Mouse (Mus musculus) liver, embryonic 11.5 days (tissue): ENCODE results near the gene Trak1. TPM values are rescaled to one million over a fixed set of nuclear protein-coding genes. Genes with fewer than 3 reads are reported as not detected.

ENCODE experiments used
- ATAC-seq: fragments of 200-750 bp; cut with Nextera tagmentation; replicated peaks from 2 replicates; pipeline ENCODE4 v1.8.0; 2017; ENCODE audit warnings: moderate number of reproducible peaks, mild to moderate bottlenecking, moderate TSS enrichment, moderate library complexity; ENCODE audit not compliant: low FRiP score
- DNase-seq: peaks from one replicate; pipeline ENCODE4 v3.0.0-alpha.2; 2017; ENCODE audit warnings: low spot score
- H3K27ac ChIP-seq: fragments of 300-500 bp; sonication (generic); 2 replicates; pipeline ENCODE4 v1.5.1; 2014; ENCODE audit warnings: mild to moderate bottlenecking, low read depth, low read length, control low read depth
- H3K27me3 ChIP-seq: fragments of 300-500 bp; sonication (generic); replicated peaks from 2 replicates; pipeline ENCODE4 v1.6.1; 2014; ENCODE audit warnings: low read length, mixed read lengths; ENCODE audit not compliant: control insufficient read depth, insufficient read depth
- H3K36me3 ChIP-seq: fragments of 300-500 bp; sonication (generic); 2 replicates; pipeline ENCODE4 v1.6.1; 2014; ENCODE audit warnings: mild to moderate bottlenecking, low read length, moderate library complexity, mixed read lengths; ENCODE audit not compliant: control insufficient read depth, insufficient read depth
- H3K4me1 ChIP-seq: fragments of 300-500 bp; sonication (generic); replicated peaks from 2 replicates; pipeline ENCODE4 v1.6.1; 2014; ENCODE audit warnings: low read length, mixed read lengths; ENCODE audit not compliant: control insufficient read depth, insufficient read depth
- H3K4me2 ChIP-seq: fragments of 300-500 bp; sonication (generic); 2 replicates; pipeline ENCODE4 v1.6.1; 2014; ENCODE audit warnings: mild to moderate bottlenecking, control low read depth, moderate library complexity
- H3K4me3 ChIP-seq: fragments of 300-500 bp; sonication (generic); 2 replicates; pipeline ENCODE4 v1.5.1; 2014; ENCODE audit warnings: low read depth, low read length, control low read depth
- H3K9ac ChIP-seq: fragments of 300-500 bp; sonication (generic); 2 replicates; pipeline ENCODE4 v1.6.1; 2014; ENCODE audit warnings: low read depth, low read length, control low read depth
- H3K9me3 ChIP-seq: fragments of 300-500 bp; sonication (generic); 2 replicates; pipeline ENCODE4 v1.6.1; 2016; ENCODE audit warnings: low read length, inconsistent platforms, mixed read lengths; ENCODE audit not compliant: control insufficient read depth
- WGBS: fragments of 180-500 bp; shearing (Covaris S2); extraction: QIAGEN DNeasy Blood & Tissue Kit; methylation state at CpG from one replicate; pipeline ENCODE4 v1.1.7; 2014; 5-methylcytosine and 5-hydroxymethylcytosine counted together
- polyA plus RNA-seq: library from polyadenylated mRNA; unstranded; fragments of >200 nt; fragmentation: Nextera tagmentation; extraction: Ambion mirVana; gene quantifications from 2 replicates; pipeline ENCODE4 v1.2.1, GENCODE M21; 2014

Gene Trak1
- polyA plus RNA-seq, 1 experiment from 2014 or later: 11.2 TPM

DNA sequence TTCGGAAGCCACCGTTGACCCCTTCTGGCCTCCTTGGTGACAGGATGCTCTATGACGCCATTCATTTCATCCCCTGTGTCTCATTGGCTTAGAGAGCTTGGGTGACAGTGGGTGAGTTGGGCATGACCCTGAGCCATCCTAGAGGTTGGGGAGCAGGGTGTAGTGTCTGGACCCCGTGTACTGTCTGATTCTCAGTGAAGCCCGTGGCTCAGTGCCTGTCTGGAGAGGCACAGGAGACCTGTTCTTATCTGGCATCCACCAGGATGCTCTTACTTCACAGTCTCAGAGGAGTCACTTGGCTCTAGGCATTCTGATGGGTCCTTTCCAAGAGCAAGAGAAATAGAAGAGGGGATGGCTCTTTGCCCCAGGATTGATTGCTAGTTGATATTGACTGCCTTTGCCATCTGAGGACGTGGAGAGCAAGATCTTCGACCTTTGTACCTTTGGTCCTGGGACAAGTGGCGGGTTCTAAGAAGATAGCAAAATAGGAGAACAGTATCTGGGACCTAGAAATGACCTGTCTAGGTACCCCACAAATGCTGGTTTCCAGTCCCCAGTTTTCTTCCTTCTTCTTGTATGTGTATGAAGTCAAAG is 107.9 kb downstream of the Trak1 start:
- Histone ChIP-seq H3K4me1 (no peaks in the 10 kb centered on the region), H3K36me3 (no peaks in the 10 kb centered on the region), H3K27me3 (no peaks in the 10 kb centered on the region), H3K4me3 (no peak overlapping the region), H3K27ac (no peak overlapping the region), H3K4me2 (no peak overlapping the region), H3K9me3 (no peaks in the 10 kb centered on the region), H3K9ac (no peak overlapping the region)
- ATAC-seq: no peak
- DNase-seq: no peak
- WGBS: 86% methylated on average over 8 of the region's 8 CpGs

GRCm38 (mm10) chr9:121405792-121406191 is 108.5 kb downstream of the Trak1 start:
- 88% methylated on average over 4 of the region's 4 CpGs for WGBS
- ATAC-seq (no peak), DNase-seq (no peak)

GRCm38 (mm10) chr9:121414237-121414636 is 116.9 kb downstream of the Trak1 start:
- Histone ChIP-seq H3K4me1 (no peaks in the 10 kb centered on the region), H3K9me3 (no peaks in the 10 kb centered on the region), H3K4me2 (no peak overlapping the region), H3K36me3 (no peaks in the 10 kb centered on the region), H3K4me3 (no peak overlapping the region), H3K9ac (no peak overlapping the region), H3K27me3 (no peaks in the 10 kb centered on the region), H3K27ac (no peak overlapping the region)
- no peak for DNase-seq
- 88% methylated on average over 12 of the region's 12 CpGs for WGBS
- ATAC-seq: no peak

More at GRCm38 (mm10) chr9:121405792-121406191, 108.5 kb downstream of the Trak1 start:
- no peaks in the 10 kb centered on the region for H3K27me3 ChIP-seq
- H3K9ac ChIP-seq: no peak overlapping the region
- H3K36me3 ChIP-seq: no peaks in the 10 kb centered on the region
- no peak overlapping the region for H3K27ac ChIP-seq
- H3K4me3 ChIP-seq: no peak overlapping the region
- H3K4me1 ChIP-seq: no peaks in the 10 kb centered on the region
- H3K4me2 ChIP-seq: no peak overlapping the region
- H3K9me3 ChIP-seq: no peaks in the 10 kb centered on the region

DNA sequence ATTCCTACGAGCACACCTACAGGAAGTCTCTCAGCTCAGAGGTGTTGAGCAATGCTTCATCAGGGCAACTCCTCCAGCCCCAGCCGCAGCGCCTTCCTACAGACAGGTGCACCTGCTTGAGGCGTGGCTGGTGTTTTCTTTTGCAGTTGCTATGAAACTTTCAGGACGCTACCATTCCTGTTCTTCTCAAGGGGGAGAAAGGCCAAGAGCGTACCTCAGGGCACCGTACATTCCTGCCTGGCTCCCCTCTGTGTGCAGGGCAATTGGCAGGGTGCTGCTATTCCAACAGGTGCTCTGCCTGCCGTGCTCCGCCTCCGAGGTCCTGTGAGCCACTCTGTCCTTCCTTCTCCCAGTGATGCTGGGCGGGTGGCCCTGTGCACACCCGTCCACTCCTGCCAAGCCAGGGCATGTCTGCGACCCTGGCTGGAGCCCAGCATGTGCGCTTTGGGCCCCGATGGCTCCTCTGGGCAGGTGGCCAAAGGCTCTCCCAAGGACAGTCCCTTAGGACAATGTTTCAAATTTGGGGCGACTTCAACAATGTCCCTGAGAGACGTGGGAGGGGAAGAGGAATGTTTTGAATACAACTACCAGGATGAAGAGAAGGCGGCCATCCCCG is 118.4 kb downstream of the Trak1 start:
- no peaks in the 10 kb centered on the region for H3K4me1 ChIP-seq
- no peak overlapping the region for H3K4me3 ChIP-seq
- ATAC-seq: no peak
- H3K9me3 ChIP-seq: no peaks in the 10 kb centered on the region
- H3K4me2 ChIP-seq: no peak overlapping the region
- no peak overlapping the region for H3K9ac ChIP-seq
- no peak for DNase-seq
- H3K27ac ChIP-seq: no peak overlapping the region
- no peaks in the 10 kb centered on the region for H3K36me3 ChIP-seq
- H3K27me3 ChIP-seq: no peaks in the 10 kb centered on the region
- 85% methylated on average over 19 of the region's 19 CpGs for WGBS

GRCm38 (mm10) chr9:121416460-121416859 is 119.2 kb downstream of the Trak1 start:
- no peaks in the 10 kb centered on the region for H3K9me3 ChIP-seq
- no peaks in the 10 kb centered on the region for H3K36me3 ChIP-seq
- no peak for ATAC-seq
- no peak for DNase-seq
- no peak overlapping the region for H3K27ac ChIP-seq
- H3K4me1 ChIP-seq: no peaks in the 10 kb centered on the region
- WGBS: 88% methylated on average over 5 of the region's 5 CpGs
- no peak overlapping the region for H3K4me3 ChIP-seq
- no peak overlapping the region for H3K4me2 ChIP-seq
- no peaks in the 10 kb centered on the region for H3K27me3 ChIP-seq
- no peak overlapping the region for H3K9ac ChIP-seq

DNA sequence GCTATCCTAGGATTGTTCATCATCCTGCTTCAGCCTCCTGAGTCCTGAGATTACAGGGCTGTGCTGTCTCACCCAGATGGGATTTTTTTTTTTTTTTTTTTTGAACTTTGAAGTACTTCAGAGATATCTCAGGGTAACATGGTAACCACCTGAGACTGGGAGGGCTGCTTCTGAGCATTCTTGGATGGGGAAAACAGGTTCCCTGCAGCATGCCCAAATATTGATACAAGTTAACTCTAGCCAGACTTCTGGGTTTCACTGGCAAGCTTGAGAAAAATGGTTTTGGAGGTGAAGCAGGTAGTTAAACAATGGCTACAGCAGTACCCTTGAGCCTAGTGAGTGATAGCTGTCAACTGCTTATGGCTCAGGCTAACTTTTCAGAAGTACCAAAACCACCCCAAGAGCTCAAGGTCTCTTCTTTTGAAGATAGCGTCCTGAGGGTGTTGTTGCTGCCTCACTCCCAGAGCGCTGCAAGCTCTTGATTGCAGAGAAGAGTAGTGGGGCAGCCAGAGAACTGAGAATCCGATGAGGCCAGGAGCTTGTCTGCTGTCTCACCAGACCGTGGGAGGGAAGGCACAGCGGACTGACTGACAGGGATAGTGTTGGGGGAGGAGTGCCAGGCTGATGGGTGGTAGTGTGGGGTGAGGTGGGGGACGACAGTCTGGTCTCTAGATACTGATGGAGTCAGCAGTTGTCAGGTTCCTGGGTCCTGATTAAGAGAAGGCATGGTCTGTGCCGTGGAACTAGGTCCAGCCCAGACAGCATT is 119.8 kb downstream of the Trak1 start:
- Histone ChIP-seq H3K36me3 (no peaks in the 10 kb centered on the region), H3K4me2 (no peak overlapping the region), H3K27me3 (no peaks in the 10 kb centered on the region), H3K4me3 (no peak overlapping the region), H3K4me1 (0 out of 2 replicates have a peak, but pooled peaks cover 1% of the 10 kb centered on the region), H3K9me3 (no peaks in the 10 kb centered on the region), H3K9ac (no peak overlapping the region), H3K27ac (no peak overlapping the region)
- ATAC-seq (peak; percentile 51; the same call in 1 of the 2 replicates), DNase-seq (no peak)
- 78% methylated on average over 7 of the region's 7 CpGs for WGBS

- Histone ChIP-seq H3K27ac (no peak overlapping the region), H3K4me3 (no peak overlapping the region), H3K4me1 (peaks cover 7% of the 10 kb centered on the region; the same call in 1 of the 2 replicates), H3K36me3 (no peaks in the 10 kb centered on the region), H3K4me2 (no peak overlapping the region), H3K9me3 (no peaks in the 10 kb centered on the region), H3K9ac (no peak overlapping the region), H3K27me3 (no peaks in the 10 kb centered on the region)
- ATAC-seq (no peak), DNase-seq (no peak)
- WGBS: 76% methylated on average over 3 of the region's 3 CpGs
Measured at GRCm38 (mm10) chr9:121419011-121419410, 121.7 kb downstream of the Trak1 start.

GRCm38 (mm10) chr9:121419573-121419972 is 122.3 kb downstream of the Trak1 start:
- no peak overlapping the region for H3K27ac ChIP-seq
- peaks cover 8% of the 10 kb centered on the region for H3K4me1 ChIP-seq
- no peaks in the 10 kb centered on the region for H3K27me3 ChIP-seq
- no peak for DNase-seq
- 56% methylated on average over 7 of the region's 7 CpGs for WGBS
- H3K9me3 ChIP-seq: no peaks in the 10 kb centered on the region
- ATAC-seq: no peak
- H3K9ac ChIP-seq: no peak overlapping the region
- H3K4me2 ChIP-seq: no peak overlapping the region
- no peak overlapping the region for H3K4me3 ChIP-seq
- no peaks in the 10 kb centered on the region for H3K36me3 ChIP-seq
